Mouse (Mus musculus) embryonic facial prominence, embryonic 14.5 days (tissue): ENCODE data around the gene Sugct. TPM values are rescaled to one million over a fixed set of nuclear protein-coding genes. Genes with fewer than 3 reads are reported as not detected.
"Not testable (repeated sequence)": the region's sequence is repeated elsewhere in the genome, so short reads cannot be mapped to it uniquely, and the experiment has no call there.

ENCODE experiments used
- ATAC-seq: fragments of 200-750 bp; cut with Nextera tagmentation; 2 replicates; pipeline ENCODE4 v1.8.0; 2017; ENCODE audit warnings: low read depth, moderate number of reproducible peaks, moderate TSS enrichment
- DNase-seq: peaks from one replicate; pipeline ENCODE4 v3.0.0-alpha.2; 2015; ENCODE audit warnings: low spot score
- H3K27ac ChIP-seq: fragments of 300-500 bp; sonication (generic); replicated peaks from 2 replicates; pipeline ENCODE4 v1.5.1; 2014; ENCODE audit warnings: low read depth, mild to moderate bottlenecking, low read length, moderate library complexity
- H3K27me3 ChIP-seq: fragments of 300-500 bp; sonication (generic); replicated peaks from 2 replicates; pipeline ENCODE4 v1.6.1; 2014; ENCODE audit warnings: low read length; ENCODE audit not compliant: control insufficient read depth, insufficient read depth
- H3K36me3 ChIP-seq: fragments of 300-500 bp; sonication (generic); 2 replicates; pipeline ENCODE4 v1.6.1; 2014; ENCODE audit warnings: low read length, mixed read lengths; ENCODE audit not compliant: control insufficient read depth, insufficient read depth
- H3K4me1 ChIP-seq: fragments of 300-500 bp; sonication (generic); 2 replicates; pipeline ENCODE4 v1.6.1; 2014; ENCODE audit warnings: antibody characterized with exemption, low read length; ENCODE audit not compliant: control insufficient read depth, insufficient read depth
- H3K4me2 ChIP-seq: fragments of 300-500 bp; sonication (generic); 2 replicates; pipeline ENCODE4 v1.6.1; 2014; ENCODE audit warnings: low read depth, mild to moderate bottlenecking, low read length, moderate library complexity, mixed read lengths
- H3K4me3 ChIP-seq: fragments of 300-500 bp; sonication (generic); 2 replicates; pipeline ENCODE4 v1.5.1; 2014; ENCODE audit warnings: low read depth, mild to moderate bottlenecking, low read length
- H3K9ac ChIP-seq: fragments of 300-500 bp; sonication (generic); 2 replicates; pipeline ENCODE4 v1.6.1; 2014; ENCODE audit warnings: low read depth, mild to moderate bottlenecking, low read length, moderate library complexity, mixed read lengths
- H3K9me3 ChIP-seq: fragments of 300-500 bp; sonication (generic); 2 replicates; pipeline ENCODE4 v1.6.1; 2016; ENCODE audit warnings: low read length; ENCODE audit not compliant: control insufficient read depth
- WGBS: fragments of 180-500 bp; shearing (Covaris S2); extraction: QIAGEN DNeasy Blood & Tissue Kit; methylation state at CpG from one replicate; pipeline ENCODE4 v1.1.7; 2014; 5-methylcytosine and 5-hydroxymethylcytosine counted together
- polyA plus RNA-seq: library from polyadenylated mRNA; unstranded; fragments of >200 nt; fragmentation: Nextera tagmentation; extraction: Ambion mirVana; gene quantifications from 2 replicates; pipeline ENCODE4 v1.2.1, GENCODE M21; 2014

Sugct gene
- polyA plus RNA-seq, 1 experiment from 2014 or later = 3.4 TPM

GRCm38 (mm10) chr13:16835111-16835510, 860.2 kb downstream of the Sugct start:
- no peak for DNase-seq
- Histone ChIP-seq H3K4me2 (no peak overlapping the region), H3K4me3 (no peak overlapping the region), H3K4me1 (no peaks in the 10 kb centered on the region), H3K27ac (no peak overlapping the region), H3K9me3 (no peaks in the 10 kb centered on the region), H3K36me3 (no peaks in the 10 kb centered on the region), H3K27me3 (no peaks in the 10 kb centered on the region), H3K9ac (no peak overlapping the region)
- 40% methylated on average over 2 of the region's 2 CpGs for WGBS
- no peak for ATAC-seq

DNA sequence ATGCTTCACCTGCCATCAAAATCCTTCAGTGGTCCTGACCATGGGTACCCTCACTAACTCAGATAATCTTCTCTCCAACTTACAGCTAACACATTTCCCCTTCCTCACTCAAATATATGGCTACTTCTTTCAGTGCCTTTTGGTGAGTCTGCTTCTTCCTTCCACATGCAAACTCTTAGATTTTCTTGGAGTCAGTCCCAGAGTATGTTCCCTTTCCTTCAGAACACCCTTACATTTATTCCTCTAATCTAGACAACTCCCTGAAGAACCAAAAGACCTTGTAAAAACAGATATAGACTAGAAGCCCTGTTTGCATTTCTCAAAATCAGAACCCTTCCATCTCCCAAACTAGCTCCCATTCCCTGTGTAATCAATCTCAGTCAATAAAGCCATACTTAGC, 862.3 kb downstream of the Sugct start:
- no peak overlapping the region for H3K27ac ChIP-seq
- no peak overlapping the region for H3K9ac ChIP-seq
- no peak overlapping the region for H3K4me3 ChIP-seq
- no peak overlapping the region for H3K4me2 ChIP-seq
- no peaks in the 10 kb centered on the region for H3K27me3 ChIP-seq
- H3K36me3 ChIP-seq = no peaks in the 10 kb centered on the region
- DNase-seq = no peak
- no peak for ATAC-seq
- H3K9me3 ChIP-seq = no peaks in the 10 kb centered on the region
- no peaks in the 10 kb centered on the region for H3K4me1 ChIP-seq

DNA sequence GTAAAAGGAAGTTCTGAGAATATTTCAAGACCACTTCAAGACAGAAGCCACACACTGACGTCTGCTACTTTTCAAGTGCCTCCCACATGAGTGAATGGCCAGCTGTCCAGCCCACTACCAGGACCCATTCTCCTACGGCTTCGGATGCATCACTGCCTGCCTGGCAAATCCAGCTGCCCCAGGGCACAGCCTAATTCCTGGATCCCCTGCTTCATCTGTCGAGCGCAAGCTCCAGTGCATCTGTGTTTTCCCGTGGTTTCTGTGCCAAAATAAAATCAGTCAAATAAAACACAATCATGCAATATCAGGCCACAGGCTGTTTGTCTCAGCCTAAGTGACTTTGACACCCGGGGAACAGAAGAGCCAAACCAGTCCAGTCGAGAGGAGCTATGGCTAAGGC, 863.5 kb downstream of the Sugct start:
- 58% methylated on average over 8 of the region's 8 CpGs for WGBS
- no peaks in the 10 kb centered on the region for H3K36me3 ChIP-seq
- no peak overlapping the region for H3K4me2 ChIP-seq
- peak; percentile 44 for DNase-seq
- no peak overlapping the region for H3K9ac ChIP-seq
- no peaks in the 10 kb centered on the region for H3K27me3 ChIP-seq
- no peak overlapping the region for H3K27ac ChIP-seq
- no peaks in the 10 kb centered on the region for H3K4me1 ChIP-seq
- ATAC-seq = no peak
- no peak overlapping the region for H3K4me3 ChIP-seq
- no peaks in the 10 kb centered on the region for H3K9me3 ChIP-seq

DNA sequence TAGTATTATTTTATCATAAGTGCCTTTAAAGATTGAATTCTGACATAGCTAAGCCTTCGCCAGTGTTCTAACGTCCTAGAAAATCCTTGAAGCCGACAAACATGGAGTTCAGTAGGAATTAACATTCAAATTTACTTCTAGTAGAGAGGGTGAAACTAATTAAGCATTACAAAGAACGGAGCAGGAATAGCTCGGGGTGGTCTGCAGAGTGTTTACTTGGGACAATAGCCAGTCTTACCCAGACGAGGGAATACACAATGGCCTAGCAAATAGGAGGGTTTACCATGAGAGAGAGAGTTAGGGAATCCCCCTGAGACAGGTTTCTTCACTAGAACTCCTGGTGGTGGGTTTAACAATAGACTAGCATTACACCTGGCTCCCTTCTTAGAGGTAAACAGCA, 865.1 kb downstream of the Sugct start:
- not testable (repeated sequence) for H3K27ac ChIP-seq, H3K4me3 ChIP-seq, H3K9ac ChIP-seq, H3K4me2 ChIP-seq, ATAC-seq, H3K9me3 ChIP-seq, H3K4me1 ChIP-seq, H3K36me3 ChIP-seq, DNase-seq, H3K27me3 ChIP-seq
- WGBS = 51% methylated on average over 6 of the region's 6 CpGs

DNA sequence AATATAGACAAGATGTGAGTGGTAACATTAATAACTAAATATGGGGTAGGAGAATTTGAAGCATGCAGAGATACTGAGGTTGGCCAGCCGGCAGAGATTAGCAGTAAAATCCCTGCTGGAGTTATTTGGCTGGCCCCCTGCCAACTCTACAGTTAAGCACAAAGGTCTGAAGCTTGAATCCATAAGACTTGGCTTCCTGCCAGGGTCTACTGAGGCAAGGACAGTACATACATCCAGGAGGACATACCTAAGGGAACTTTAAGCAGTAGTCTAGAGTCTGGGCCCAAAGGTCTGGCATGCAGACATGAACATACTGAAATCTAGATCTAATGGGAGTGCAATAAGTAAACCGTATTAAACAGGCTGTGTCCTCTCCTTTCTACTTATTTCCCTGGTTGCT, 865.8 kb downstream of the Sugct start:
- no peak overlapping the region for H3K4me3 ChIP-seq
- H3K4me2 ChIP-seq = no peak overlapping the region
- H3K27me3 ChIP-seq = no peaks in the 10 kb centered on the region
- H3K4me1 ChIP-seq = peaks cover 3% of the 10 kb centered on the region; the same call in 1 of the 2 replicates
- H3K9me3 ChIP-seq = no peaks in the 10 kb centered on the region
- no peaks in the 10 kb centered on the region for H3K36me3 ChIP-seq
- H3K27ac ChIP-seq = no peak overlapping the region
- no peak overlapping the region for H3K9ac ChIP-seq
- ATAC-seq = no peak; the same call in 1 of the 2 replicates
- peak; percentile 80 for DNase-seq
- 40% methylated on average over 2 of the region's 2 CpGs for WGBS

- Histone ChIP-seq H3K27ac (no peak overlapping the region), H3K4me1 (peaks cover 3% of the 10 kb centered on the region; the same call in 1 of the 2 replicates), H3K36me3 (no peaks in the 10 kb centered on the region), H3K4me2 (no peak overlapping the region), H3K9me3 (no peaks in the 10 kb centered on the region), H3K9ac (no peak overlapping the region), H3K4me3 (no peak overlapping the region), H3K27me3 (no peaks in the 10 kb centered on the region)
- ATAC-seq (no peak), DNase-seq (peak; percentile 32)
- 49% methylated on average over 6 of the region's 6 CpGs for WGBS
Measured at GRCm38 (mm10) chr13:16825619-16826018, 869.7 kb downstream of the Sugct start.

DNA sequence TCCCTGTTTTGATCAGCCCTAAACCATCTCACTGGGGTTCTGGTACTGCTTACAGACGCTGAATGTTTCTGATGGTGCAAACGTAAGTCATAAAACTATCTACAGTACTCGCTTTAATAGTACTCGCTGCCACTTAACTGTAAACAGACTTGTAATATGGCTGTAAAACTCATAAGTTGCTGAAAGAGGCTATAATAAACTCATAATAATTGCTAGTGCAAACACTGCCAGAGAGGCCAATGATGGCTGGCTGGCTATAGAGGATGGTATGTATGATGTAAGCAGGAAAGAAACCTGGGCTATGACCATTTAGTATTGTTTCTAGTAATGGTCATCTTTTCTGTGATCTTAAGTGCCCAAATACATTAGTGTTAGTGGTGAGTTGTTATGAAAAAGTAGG, 873.6 kb downstream of the Sugct start:
- DNase-seq = no peak
- Histone ChIP-seq H3K36me3 (no peaks in the 10 kb centered on the region), H3K9me3 (no peaks in the 10 kb centered on the region), H3K27me3 (no peaks in the 10 kb centered on the region), H3K9ac (no peak overlapping the region), H3K27ac (no peak overlapping the region), H3K4me3 (no peak overlapping the region), H3K4me1 (peaks cover 3% of the 10 kb centered on the region; the same call in 1 of the 2 replicates), H3K4me2 (no peak overlapping the region)
- 72% methylated on average over 4 of the region's 4 CpGs for WGBS
- ATAC-seq = no peak

DNA sequence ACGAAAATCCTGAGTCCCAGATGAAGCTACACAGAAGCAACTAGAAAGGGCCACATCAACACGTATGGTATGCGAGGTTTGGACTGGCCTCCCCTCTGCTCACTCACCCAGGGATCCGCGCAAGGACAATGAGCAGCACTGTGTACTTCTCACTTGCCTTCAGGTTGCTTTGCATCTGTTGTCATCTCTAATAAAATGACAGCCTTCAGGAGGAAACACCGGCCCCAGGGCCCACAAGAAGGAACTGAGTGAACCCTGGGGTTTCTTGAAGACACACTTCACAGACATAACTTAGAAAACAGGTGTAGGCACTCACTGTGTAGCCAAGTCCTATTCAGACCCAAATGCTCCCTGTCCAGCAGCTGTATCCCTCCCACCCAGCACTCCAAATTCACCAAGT, 877.9 kb downstream of the Sugct start:
- no peak overlapping the region for H3K4me3 ChIP-seq
- H3K27me3 ChIP-seq = no peaks in the 10 kb centered on the region
- H3K4me2 ChIP-seq = no peak overlapping the region
- H3K4me1 ChIP-seq = no peaks in the 10 kb centered on the region
- WGBS = 48% methylated on average over 6 of the region's 6 CpGs
- H3K36me3 ChIP-seq = no peaks in the 10 kb centered on the region
- no peak overlapping the region for H3K27ac ChIP-seq
- no peaks in the 10 kb centered on the region for H3K9me3 ChIP-seq
- H3K9ac ChIP-seq = no peak overlapping the region
- DNase-seq (no peak), ATAC-seq (no peak)

GRCm38 (mm10) chr13:16816747-16817146, 878.6 kb downstream of the Sugct start:
- Histone ChIP-seq H3K27me3 (no peaks in the 10 kb centered on the region), H3K27ac (no peak overlapping the region), H3K4me3 (no peak overlapping the region), H3K36me3 (no peaks in the 10 kb centered on the region), H3K4me2 (no peak overlapping the region), H3K9ac (no peak overlapping the region), H3K4me1 (no peaks in the 10 kb centered on the region), H3K9me3 (no peaks in the 10 kb centered on the region)
- ATAC-seq = no peak
- WGBS = 58% methylated on average over 5 of the region's 5 CpGs
- DNase-seq = no peak
